Mouse (Mus musculus): ENCODE data around the gene Ribc1.

DNA sequence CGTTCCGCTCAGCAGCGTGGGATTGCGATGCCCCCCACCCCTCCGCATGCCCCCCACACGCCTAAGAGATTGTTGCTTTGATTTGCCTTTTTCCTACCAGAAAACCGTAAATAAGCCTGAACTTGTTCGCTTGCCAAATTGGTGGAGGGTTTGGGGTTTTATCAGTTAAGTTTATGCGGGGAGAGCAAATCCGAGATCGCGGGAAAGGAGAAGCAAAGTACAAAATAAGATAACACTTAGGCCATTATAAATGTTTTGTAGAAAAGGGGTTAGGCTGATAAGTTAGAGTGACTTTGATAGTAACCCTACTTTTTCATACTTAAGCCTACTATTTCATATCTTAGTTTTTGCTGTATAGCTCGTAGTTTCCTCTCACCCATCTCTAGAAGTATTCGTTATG is 1.1 kb upstream of the Ribc1 start:
- TF ChIP-seq CTCF (IDR thresholded peaks at IDR 0.05; ENCODE audit: extremely low read depth, insufficient read length, insufficient replicate concordance, low read depth, low read length) (no peak), POLR2A (IDR thresholded peaks at IDR 0.05; ENCODE audit: low read depth, low read length) (no peak)

Data from small intestine, adult 2 months (tissue).